Mouse (Mus musculus) embryonic facial prominence, embryonic 13.5 days (tissue): ENCODE results near the gene Notch3. TPM values are rescaled to one million over a fixed set of nuclear protein-coding genes. Genes with fewer than 3 reads are reported as not detected.
"Not testable (repeated sequence)": the region's sequence is repeated elsewhere in the genome, so short reads cannot be mapped to it uniquely, and the experiment has no call there.

ENCODE experiments used
- ATAC-seq: fragments of 200-750 bp; cut with Nextera tagmentation; 2 replicates; pipeline ENCODE4 v1.8.0; 2017; ENCODE audit warnings: low read depth; ENCODE audit not compliant: insufficient number of reproducible peaks, insufficient read depth, low FRiP score, low TSS enrichment
- H3K27ac ChIP-seq: fragments of 300-500 bp; sonication (generic); 2 replicates; pipeline ENCODE4 v1.5.1; 2015; ENCODE audit warnings: moderate library complexity, mild to moderate bottlenecking, inconsistent platforms
- H3K27me3 ChIP-seq: fragments of 300-500 bp; sonication (generic); 2 replicates; pipeline ENCODE4 v1.6.1; 2015; ENCODE audit warnings: mild to moderate bottlenecking, inconsistent platforms
- H3K36me3 ChIP-seq: fragments of 300-500 bp; sonication (generic); 2 replicates; pipeline ENCODE4 v1.6.1; 2015; ENCODE audit warnings: mild to moderate bottlenecking, inconsistent platforms
- H3K4me1 ChIP-seq: fragments of 300-500 bp; sonication (generic); 2 replicates; pipeline ENCODE4 v1.6.1; 2015; ENCODE audit warnings: inconsistent platforms
- H3K4me2 ChIP-seq: fragments of 300-500 bp; sonication (generic); 2 replicates; pipeline ENCODE4 v1.6.1; 2015; ENCODE audit warnings: moderate library complexity, mild to moderate bottlenecking, inconsistent platforms
- H3K4me3 ChIP-seq: fragments of 300-500 bp; sonication (generic); 2 replicates; pipeline ENCODE4 v1.5.1; 2015; ENCODE audit warnings: mild to moderate bottlenecking, inconsistent platforms
- H3K9ac ChIP-seq: fragments of 300-500 bp; sonication (generic); 2 replicates; pipeline ENCODE4 v1.6.1; 2015; ENCODE audit warnings: mild to moderate bottlenecking, inconsistent platforms
- H3K9me3 ChIP-seq: fragments of 300-500 bp; sonication (generic); 2 replicates; pipeline ENCODE4 v1.6.1; 2016; ENCODE audit warnings: inconsistent platforms
- WGBS: fragments of 180-500 bp; shearing (Covaris S2); methylation state at CpG from one replicate; pipeline ENCODE4 v1.1.7; 2015; ENCODE audit warnings: mixed read lengths; 5-methylcytosine and 5-hydroxymethylcytosine counted together
- polyA plus RNA-seq: library from polyadenylated mRNA; unstranded; fragments of >200 nt; fragmentation: Nextera tagmentation; extraction: Ambion mirVana; gene quantifications from 2 replicates; pipeline ENCODE4 v1.2.1, GENCODE M21; 2015

The Notch3 gene
- polyA plus RNA-seq, 1 experiment from 2014 or later = 16.1 TPM

DNA sequence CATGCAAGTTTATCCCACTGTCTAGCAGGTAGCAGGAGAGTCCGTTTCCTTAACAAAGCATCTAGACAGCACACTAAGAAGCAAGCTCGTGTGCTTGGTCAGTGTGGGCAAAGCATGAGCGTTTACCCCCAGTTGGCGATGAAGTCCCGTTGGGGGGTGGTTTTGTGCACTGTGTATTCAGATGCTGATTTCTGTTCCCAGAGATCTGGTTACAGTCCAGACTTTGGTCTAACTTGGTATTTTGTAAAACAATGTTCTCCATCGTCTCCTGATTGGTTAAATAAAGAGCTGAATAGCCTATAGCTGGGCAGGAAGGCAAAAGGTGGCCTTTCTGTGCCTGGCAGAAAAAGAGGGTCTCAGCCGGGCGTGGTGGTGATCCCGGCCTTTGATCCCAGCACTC is 36.1 kb downstream of the Notch3 start:
- Histone ChIP-seq H3K27ac (no peak overlapping the region), H3K27me3 (no peaks in the 10 kb centered on the region), H3K4me1 (no peaks in the 10 kb centered on the region), H3K36me3 (peaks cover 95% of the 10 kb centered on the region), H3K9ac (no peak overlapping the region), H3K4me2 (no peak overlapping the region), H3K4me3 (no peak overlapping the region), H3K9me3 (no peaks in the 10 kb centered on the region)
- 94% methylated on average over 9 of the region's 9 CpGs for WGBS
- ATAC-seq = no peak

DNA sequence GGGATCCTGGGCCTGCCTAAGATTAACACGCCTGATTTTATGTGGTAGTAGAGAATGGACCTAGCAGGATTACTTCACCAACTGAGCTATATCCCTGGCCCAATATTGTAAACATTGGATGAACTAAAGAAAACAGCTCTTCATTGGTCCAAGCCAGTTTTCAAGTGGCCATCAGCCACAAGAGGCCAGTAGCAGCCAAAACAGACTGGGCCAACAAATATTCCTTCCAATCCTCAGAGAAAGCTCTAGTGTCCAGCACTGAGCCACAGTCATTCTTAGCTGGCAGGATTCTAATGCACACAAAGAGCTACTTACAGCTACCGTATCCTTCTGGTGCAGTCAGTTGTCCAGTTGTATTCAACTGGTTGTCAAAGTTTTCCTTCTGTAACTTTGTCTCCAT is 39.5 kb downstream of the Notch3 start:
- ATAC-seq = no peak
- Histone ChIP-seq H3K9me3 (no peaks in the 10 kb centered on the region), H3K4me1 (no peaks in the 10 kb centered on the region), H3K4me2 (no peak overlapping the region), H3K4me3 (no peak overlapping the region), H3K27me3 (no peaks in the 10 kb centered on the region), H3K9ac (no peak overlapping the region), H3K36me3 (peaks cover 90% of the 10 kb centered on the region), H3K27ac (no peak overlapping the region)
- 96% methylated on average over 2 of the region's 2 CpGs for WGBS

DNA sequence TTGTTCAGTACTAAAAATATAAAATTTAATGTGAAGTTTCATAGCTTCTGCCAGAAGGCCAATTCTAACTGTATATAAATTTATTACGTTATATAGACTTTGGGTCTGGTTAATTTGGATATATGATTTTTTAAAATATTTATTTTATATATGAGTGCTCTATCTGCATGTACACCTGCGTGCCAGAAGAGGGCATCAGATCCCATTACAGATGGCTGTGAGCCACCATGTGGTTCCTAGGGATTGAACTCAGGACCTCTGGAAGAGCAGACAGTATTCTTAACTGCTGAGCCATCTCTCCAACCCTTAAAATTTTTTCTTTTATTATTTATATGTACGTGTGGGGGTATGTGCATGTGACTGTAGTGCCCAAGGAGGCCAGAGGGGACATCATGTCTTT is 41.2 kb downstream of the Notch3 start:
- H3K9me3 ChIP-seq = no peaks in the 10 kb centered on the region
- H3K36me3 ChIP-seq = peaks cover 80% of the 10 kb centered on the region
- H3K27ac ChIP-seq = no peak overlapping the region
- no peaks in the 10 kb centered on the region; the same call in 1 of the 2 replicates for H3K4me1 ChIP-seq
- H3K27me3 ChIP-seq = no peaks in the 10 kb centered on the region
- WGBS = 85% methylated on average over 3 of the region's 3 CpGs
- H3K4me2 ChIP-seq = no peak overlapping the region
- no peak for ATAC-seq
- no peak overlapping the region for H3K9ac ChIP-seq
- H3K4me3 ChIP-seq = no peak overlapping the region

DNA sequence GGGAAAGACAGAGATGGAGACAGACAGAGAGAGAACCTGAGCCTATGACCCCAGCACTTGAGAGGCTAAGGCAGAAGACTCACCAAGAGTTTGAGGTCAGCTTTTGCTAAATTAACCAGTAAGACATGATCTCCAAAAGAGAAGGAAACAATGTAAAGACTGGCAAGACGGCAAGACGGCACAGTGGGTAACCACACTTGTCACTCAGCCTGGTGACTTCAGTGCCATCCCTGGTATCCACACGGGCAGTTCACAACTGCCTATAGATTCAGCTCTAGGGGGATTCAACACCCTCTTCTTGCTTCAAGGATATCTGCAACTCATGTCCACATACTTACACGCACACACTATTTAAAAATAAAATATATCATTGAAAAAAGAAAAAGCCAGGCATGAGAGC is 43.1 kb downstream of the Notch3 start:
- peaks cover 1% of the 10 kb centered on the region for H3K4me1 ChIP-seq
- 92% methylated on average over 4 of the region's 4 CpGs for WGBS
- H3K4me3 ChIP-seq = no peak overlapping the region
- no peak for ATAC-seq
- no peak overlapping the region for H3K27ac ChIP-seq
- peaks cover 61% of the 10 kb centered on the region for H3K36me3 ChIP-seq
- H3K27me3 ChIP-seq = no peaks in the 10 kb centered on the region
- H3K9ac ChIP-seq = no peak overlapping the region
- H3K9me3 ChIP-seq = no peaks in the 10 kb centered on the region
- no peak overlapping the region for H3K4me2 ChIP-seq

DNA sequence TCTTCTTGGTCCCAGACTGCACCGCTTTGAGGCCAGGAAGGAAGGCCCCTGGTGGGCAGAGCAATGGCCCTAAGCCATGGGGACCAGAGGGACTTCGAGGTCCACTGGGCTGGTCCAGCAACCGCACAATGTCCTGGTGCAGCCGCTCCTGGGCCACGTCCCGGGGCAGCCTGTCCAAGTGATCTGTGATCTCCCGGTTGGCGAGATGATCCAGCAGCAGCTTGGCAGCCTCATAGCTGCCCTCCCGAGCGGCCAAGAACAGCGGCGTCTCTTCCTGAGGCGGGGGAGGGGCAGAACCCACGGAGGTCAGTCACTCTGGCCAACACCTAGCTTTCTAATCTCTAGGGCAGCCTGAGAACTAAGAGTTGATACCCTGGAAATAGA is 44.1 kb downstream of the Notch3 start:
- no peak for ATAC-seq
- peaks cover 52% of the 10 kb centered on the region for H3K36me3 ChIP-seq
- WGBS = 80% methylated on average over 14 of the region's 14 CpGs

DNA sequence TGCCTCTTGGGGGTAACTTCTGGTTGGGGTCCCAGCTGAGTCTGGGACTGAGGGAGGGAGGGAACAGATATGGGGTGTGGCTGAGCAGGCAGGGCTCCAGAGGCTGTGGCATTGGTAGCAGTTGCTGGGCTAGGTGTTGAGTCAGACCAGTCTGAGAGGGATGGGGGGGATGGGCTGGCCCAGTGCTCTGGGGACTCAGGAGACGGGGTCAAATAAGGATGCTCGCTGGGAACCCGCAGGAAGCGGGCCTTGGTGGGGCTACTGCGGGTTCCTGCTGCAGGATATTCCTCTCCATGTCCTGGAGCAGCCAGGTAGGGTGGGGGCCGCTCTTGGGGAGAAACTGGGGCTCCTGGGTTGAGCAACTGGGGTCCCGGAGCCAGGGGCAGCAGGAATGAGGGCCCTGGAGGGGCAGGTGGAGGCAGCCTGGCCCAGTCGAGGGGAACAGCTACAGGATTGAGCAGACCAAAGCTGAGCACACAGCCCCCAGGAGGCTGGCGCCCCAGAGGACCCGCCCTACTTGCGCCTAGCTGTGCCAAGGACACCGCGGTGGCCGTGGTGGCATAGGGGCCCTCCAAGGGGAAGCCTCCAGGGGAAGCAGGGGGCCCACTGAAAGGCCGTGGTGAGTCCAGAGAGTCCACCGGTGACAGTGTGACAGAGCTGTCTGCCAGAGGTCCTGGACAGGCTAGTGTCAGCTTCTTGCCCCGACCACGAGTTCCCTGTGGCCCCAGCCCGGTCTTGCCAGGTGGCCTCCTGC is 44.6 kb downstream of the Notch3 start:
- Histone ChIP-seq H3K4me2 (no peak overlapping the region), H3K27ac (no peak overlapping the region), H3K4me3 (no peak overlapping the region), H3K9me3 (no peaks in the 10 kb centered on the region), H3K9ac (no peak overlapping the region), H3K4me1 (peaks cover 16% of the 10 kb centered on the region), H3K27me3 (no peaks in the 10 kb centered on the region), H3K36me3 (peaks cover 46% of the 10 kb centered on the region)
- no peak for ATAC-seq
- 80% methylated on average over 19 of the region's 19 CpGs for WGBS

More for the DNA sequence above, 44.1 kb downstream of the Notch3 start:
- H3K4me1 ChIP-seq = peaks cover 11% of the 10 kb centered on the region
- no peak overlapping the region for H3K27ac ChIP-seq
- no peak overlapping the region for H3K4me3 ChIP-seq
- no peak overlapping the region for H3K9ac ChIP-seq
- no peaks in the 10 kb centered on the region for H3K27me3 ChIP-seq
- no peak overlapping the region for H3K4me2 ChIP-seq
- H3K9me3 ChIP-seq = no peaks in the 10 kb centered on the region

DNA sequence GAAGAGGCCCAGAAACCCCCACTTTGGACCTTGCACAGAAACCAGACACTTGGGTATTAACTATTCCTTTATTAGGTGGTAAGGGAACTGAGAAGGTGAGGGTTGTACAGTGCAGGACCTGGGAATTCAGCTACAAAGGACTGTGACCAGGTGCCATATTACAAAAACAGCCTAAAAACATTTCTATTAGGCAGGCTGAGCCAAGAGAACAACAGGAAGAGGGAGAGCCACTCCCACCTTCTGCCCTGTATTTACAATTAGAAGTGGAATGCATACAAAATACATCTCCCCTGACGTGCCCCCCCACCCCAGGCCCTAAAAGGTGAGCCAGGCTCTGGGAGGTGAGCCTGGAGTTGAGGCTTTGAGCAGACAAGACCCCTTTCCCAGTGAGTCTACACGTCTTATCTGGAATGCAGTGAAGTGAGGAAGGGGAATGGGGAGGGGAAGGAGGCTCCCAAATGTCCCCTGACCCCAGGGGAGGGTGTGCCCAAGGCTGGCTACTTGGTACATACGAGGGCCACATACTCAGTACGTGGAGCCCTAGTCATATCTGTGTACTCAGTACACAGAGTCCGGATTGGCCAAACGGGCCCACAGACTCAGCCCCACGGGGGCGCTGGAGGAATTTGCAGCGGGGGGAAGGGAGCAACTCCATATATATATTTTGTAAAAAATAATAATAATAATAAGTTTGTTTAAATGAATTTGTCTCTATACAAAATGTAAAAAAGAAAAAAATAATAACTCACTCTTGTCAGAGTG is 45.7 kb downstream of the Notch3 start:
- H3K9ac ChIP-seq = no peak overlapping the region
- whole genome bisulfite sequencing = 77% methylated on average over 9 of the region's 9 CpGs
- no peak overlapping the region for H3K4me2 ChIP-seq
- no peak overlapping the region for H3K27ac ChIP-seq
- no peaks in the 10 kb centered on the region for H3K27me3 ChIP-seq
- no peak overlapping the region for H3K4me3 ChIP-seq
- H3K9me3 ChIP-seq = no peaks in the 10 kb centered on the region
- peaks cover 37% of the 10 kb centered on the region for H3K36me3 ChIP-seq
- H3K4me1 ChIP-seq = peaks cover 20% of the 10 kb centered on the region
- ATAC-seq = no peak

DNA sequence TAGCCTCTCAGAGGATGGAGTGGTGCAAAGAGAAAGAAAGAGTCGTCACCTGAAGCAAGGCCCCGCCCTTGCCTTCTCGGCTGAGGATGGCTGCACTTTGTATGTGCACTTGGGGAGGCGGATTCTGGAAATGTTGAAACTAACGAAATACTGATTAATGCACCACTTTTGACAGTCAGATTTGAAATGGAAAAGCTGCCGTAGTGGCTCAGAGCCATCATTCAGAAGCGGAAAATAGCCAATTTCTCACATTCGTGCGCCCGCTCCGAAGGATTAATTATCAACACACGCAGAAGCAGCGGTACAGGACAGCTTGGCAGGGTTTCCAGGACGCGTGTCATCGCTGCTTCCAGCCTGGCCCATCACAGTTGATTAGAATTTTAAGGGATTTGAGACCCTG is 47.5 kb downstream of the Notch3 start:
- ATAC-seq = no peak
- Histone ChIP-seq H3K9me3 (no peaks in the 10 kb centered on the region), H3K36me3 (peaks cover 27% of the 10 kb centered on the region), H3K4me2 (no peak overlapping the region), H3K4me1 (peaks cover 23% of the 10 kb centered on the region), H3K27ac (no peak overlapping the region), H3K4me3 (no peak overlapping the region), H3K9ac (no peak overlapping the region), H3K27me3 (peaks cover 3% of the 10 kb centered on the region; the same call in 1 of the 2 replicates)
- 70% methylated on average over 16 of the region's 16 CpGs for WGBS

DNA sequence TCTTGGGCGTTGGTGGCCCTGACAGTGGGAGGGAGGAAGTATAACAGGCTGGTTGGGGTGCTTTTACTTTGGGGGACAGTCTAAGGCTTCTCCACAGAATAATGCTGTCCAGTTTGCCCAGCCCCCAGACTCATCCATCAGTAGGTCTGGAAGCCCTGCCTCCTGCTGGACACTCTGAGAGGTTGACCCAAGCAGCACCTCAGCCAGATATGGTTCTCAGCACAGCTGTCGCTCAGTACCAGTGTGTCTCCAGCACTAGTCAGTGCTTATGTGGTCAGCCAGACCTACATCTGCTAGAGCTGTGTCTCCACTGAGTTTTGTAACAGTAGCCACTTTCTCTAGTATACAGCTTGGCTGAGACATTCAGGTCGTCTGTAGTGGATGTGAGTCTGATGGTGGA is 48.2 kb downstream of the Notch3 start:
- peaks cover 20% of the 10 kb centered on the region for H3K36me3 ChIP-seq
- WGBS = 15% methylated on average over 3 of the region's 3 CpGs
- ATAC-seq = no peak
- H3K4me1 ChIP-seq = peaks cover 31% of the 10 kb centered on the region
- H3K4me3 ChIP-seq = peak overlapping the region; percentile 20; the same call in 1 of the 2 replicates
- peaks cover 9% of the 10 kb centered on the region; the same call in 1 of the 2 replicates for H3K27me3 ChIP-seq
- H3K9me3 ChIP-seq = no peaks in the 10 kb centered on the region
- H3K9ac ChIP-seq = peak overlapping the region; percentile 21; the same call in 1 of the 2 replicates
- H3K4me2 ChIP-seq = peak overlapping the region; percentile 56
- no peak overlapping the region for H3K27ac ChIP-seq

DNA sequence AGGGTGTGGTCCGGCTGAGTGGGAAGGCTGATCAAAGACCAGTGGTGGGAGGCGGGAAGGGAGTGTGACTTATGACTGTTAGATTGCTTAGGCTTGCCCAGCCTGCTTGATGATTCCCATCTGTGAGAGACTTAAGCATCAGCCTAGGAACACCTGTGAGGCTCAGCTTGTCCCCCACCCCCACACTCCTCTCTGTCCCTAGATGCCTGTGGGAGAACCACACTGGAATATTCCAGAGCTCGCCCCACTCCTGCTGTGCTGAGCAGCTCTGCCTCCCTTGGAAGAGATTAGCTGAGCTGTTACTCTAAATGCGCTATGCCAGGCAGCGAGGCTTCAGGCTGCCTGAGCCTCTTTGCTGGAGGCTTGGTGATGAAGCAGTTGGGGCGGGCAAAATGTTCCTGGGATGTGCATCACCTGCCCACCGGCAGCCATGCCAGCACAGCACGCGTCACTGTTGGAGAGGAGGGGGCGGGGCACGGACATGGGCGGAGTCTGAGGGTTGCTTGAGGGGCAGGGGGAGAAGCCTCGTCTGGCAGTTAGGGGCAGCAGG is 48.7 kb downstream of the Notch3 start:
- H3K9me3 ChIP-seq, H3K27ac ChIP-seq, ATAC-seq: not testable (repeated sequence)
- Histone ChIP-seq H3K9ac (peak overlapping the region; percentile 21; the same call in 1 of the 2 replicates), H3K4me3 (peak overlapping the region; percentile 20), H3K27me3 (peaks cover 15% of the 10 kb centered on the region), H3K4me1 (peaks cover 36% of the 10 kb centered on the region), H3K4me2 (peak overlapping the region; percentile 56), H3K36me3 (peaks cover 16% of the 10 kb centered on the region)
- 3% methylated on average over 12 of the region's 13 CpGs for WGBS

DNA sequence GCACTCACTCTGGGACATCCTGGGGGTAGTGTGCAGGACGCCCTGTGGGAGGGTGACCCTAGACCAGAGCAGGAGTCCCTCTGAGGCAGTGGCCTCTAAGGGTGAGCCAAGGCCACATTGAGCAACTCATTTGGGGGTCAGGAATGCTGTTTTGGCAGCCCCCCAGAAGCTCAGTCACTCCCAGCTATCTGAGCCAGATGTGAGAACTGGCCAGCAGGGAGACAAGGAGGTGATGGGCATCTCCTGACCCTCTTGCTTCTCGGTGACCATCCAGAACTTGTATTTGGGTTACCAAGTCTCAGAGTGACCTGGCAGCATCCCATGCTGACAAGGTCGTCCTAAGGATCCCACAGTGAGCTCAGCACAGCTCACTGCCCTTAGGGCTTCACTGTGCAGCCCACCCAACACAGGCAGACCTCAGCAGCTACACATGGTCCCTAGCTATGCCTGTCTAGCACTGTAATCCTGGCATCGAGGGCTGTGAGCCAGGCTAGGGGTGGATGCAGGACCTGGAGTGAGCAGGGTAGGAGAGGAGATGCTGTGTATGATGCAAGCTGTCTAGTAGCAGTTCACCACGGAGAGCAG is 49.3 kb downstream of the Notch3 start:
- no peak; the same call in 1 of the 2 replicates for ATAC-seq
- no peaks in the 10 kb centered on the region for H3K9me3 ChIP-seq
- peaks cover 36% of the 10 kb centered on the region for H3K4me1 ChIP-seq
- WGBS = 40% methylated on average over 4 of the region's 5 CpGs
- 0 out of 2 replicates have a peak overlapping the region, but pooled peaks have one; percentile 52 for H3K9ac ChIP-seq
- peaks cover 10% of the 10 kb centered on the region for H3K36me3 ChIP-seq
- no peak overlapping the region for H3K4me2 ChIP-seq
- peaks cover 17% of the 10 kb centered on the region for H3K27me3 ChIP-seq
- no peak overlapping the region for H3K4me3 ChIP-seq
- no peak overlapping the region for H3K27ac ChIP-seq
